ENCODE assay signal across 10 mouse cellular contexts in the genomic region with DNA sequence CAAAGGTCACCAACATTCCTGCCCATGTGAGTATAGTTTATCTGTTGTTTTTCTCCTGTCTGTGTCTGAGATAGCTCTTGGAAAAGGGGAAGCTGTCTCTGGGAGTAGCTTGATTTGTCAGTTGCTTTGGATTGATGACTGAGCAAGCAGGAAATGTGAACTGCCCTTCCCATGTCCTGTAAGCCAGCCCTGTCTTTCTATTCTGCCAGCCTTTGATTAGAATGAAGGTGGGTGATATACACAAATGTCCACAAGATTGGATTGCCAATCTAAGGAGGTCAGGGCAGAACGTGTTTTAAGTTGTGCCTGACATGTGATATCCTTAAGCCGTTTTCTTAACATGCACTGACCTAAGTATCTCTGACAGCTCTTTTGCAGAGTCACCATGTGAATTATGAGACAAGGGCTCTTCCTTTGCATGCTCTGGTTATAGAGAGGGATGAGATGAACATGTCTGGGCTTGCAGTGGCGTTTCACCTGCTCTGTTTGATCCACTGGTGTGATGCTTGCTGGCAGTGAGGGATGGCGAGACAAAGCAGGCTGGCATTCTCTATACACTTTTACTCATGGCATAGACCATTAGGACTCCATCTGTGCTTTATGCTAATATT.
DNase-seq lines count a peak whose midpoint lies in the region; ATAC-seq and TF ChIP-seq lines count a peak whose summit lies in the region.
"Had no signal": no experiment of that assay in that cellular context is flagged by ENCODE, and none has a peak within 500 bp of the region (broad histone marks: within the 10 kb centered on the region; RNA-seq: fewer than 3 reads in every experiment).

No protein-coding gene starts in this region.

- 0 out of 2 replicates have a peak, but pooled peaks have one; percentile 39 for ATAC-seq in heart, embryonic 11.5 days (replicated peaks; ENCODE audit: insufficient number of reproducible peaks, low FRiP score, low TSS enrichment)
- peak; percentile 57; the same call in 1 of the 2 replicates for ATAC-seq in midbrain, embryonic 13.5 days
- no peak for ATAC-seq in midbrain, postnatal 0 days (ENCODE audit: low FRiP score)
- ATAC-seq in hematopoietic stem cell, adult 5-6 weeks (replicated peaks in 1 of 2; ENCODE audit: insufficient read depth in 1 of 2, low FRiP score in 2 of 2, low TSS enrichment in 1 of 2, low read depth in 1 of 2, poor library complexity in 2 of 2, severe bottlenecking in 2 of 2): peak; percentile 37 to 40; a peak in 3 of 4 replicates
- no peak for ATAC-seq in neural tube, embryonic 13.5 days (ENCODE audit: low read depth)

- no peaks in the 10 kb centered on the region for H3K27me3 ChIP-seq in heart, embryonic 11.5 days (ENCODE audit: control insufficient read depth, insufficient read depth, low read length)
- no peaks in the 10 kb centered on the region for H3K27me3 ChIP-seq in midbrain, embryonic 13.5 days
- H3K27me3 ChIP-seq in midbrain, postnatal 0 days (ENCODE audit: insufficient read depth, low read length): no peaks in the 10 kb centered on the region
- H3K27me3 ChIP-seq in neural tube, embryonic 13.5 days: no peaks in the 10 kb centered on the region
- H3K27me3 ChIP-seq: embryonic facial prominence, embryonic 15.5 days; limb, embryonic 13.5 days had no signal

- 49% methylated on average over 4 of the region's 4 CpGs for WGBS in heart, embryonic 11.5 days (ENCODE audit: insufficient replicate concordance)
- 64% methylated on average over 4 of the region's 4 CpGs for WGBS in midbrain, embryonic 13.5 days
- 55% methylated on average over 4 of the region's 4 CpGs for WGBS in midbrain, postnatal 0 days
- WGBS in neural tube, embryonic 13.5 days: 66% methylated on average over 4 of the region's 4 CpGs

- no peak overlapping the region for H3K9ac ChIP-seq in heart, embryonic 11.5 days (ENCODE audit: low read depth, low read length)
- no peak overlapping the region for H3K9ac ChIP-seq in midbrain, embryonic 13.5 days (replicated peaks)
- no peak overlapping the region for H3K9ac ChIP-seq in midbrain, postnatal 0 days (replicated peaks; ENCODE audit: low read length, poor library complexity, severe bottlenecking)
- no peak overlapping the region for H3K9ac ChIP-seq in neural tube, embryonic 13.5 days
- H3K9ac ChIP-seq: embryonic facial prominence, embryonic 15.5 days; limb, embryonic 13.5 days had no signal

- H3K4me3 ChIP-seq in heart, embryonic 11.5 days (ENCODE audit: low read depth, low read length): no peak overlapping the region
- no peak overlapping the region for H3K4me3 ChIP-seq in midbrain, embryonic 13.5 days (replicated peaks)
- no peak overlapping the region for H3K4me3 ChIP-seq in midbrain, postnatal 0 days (ENCODE audit: low read depth, low read length)
- H3K4me3 ChIP-seq in neural tube, embryonic 13.5 days: no peak overlapping the region
- H3K4me3 ChIP-seq: embryonic facial prominence, embryonic 15.5 days; limb, embryonic 13.5 days had no signal

- peaks cover 21% of the 10 kb centered on the region for H3K4me1 ChIP-seq in heart, embryonic 11.5 days (ENCODE audit: control insufficient read depth, insufficient read depth, low read length)
- H3K4me1 ChIP-seq in midbrain, embryonic 13.5 days (replicated peaks): peaks cover 11% of the 10 kb centered on the region; the same call in 1 of the 2 replicates
- peaks cover 7% of the 10 kb centered on the region; the same call in 1 of the 2 replicates for H3K4me1 ChIP-seq in midbrain, postnatal 0 days (ENCODE audit: insufficient read depth, low read length)
- H3K4me1 ChIP-seq in neural tube, embryonic 13.5 days (replicated peaks): peaks cover 19% of the 10 kb centered on the region
- H3K4me1 ChIP-seq: embryonic facial prominence, embryonic 15.5 days; limb, embryonic 13.5 days had no signal

- H3K9me3 ChIP-seq in heart, embryonic 11.5 days (replicated peaks; ENCODE audit: control insufficient read depth, low read length): 0 out of 2 replicates have a peak, but pooled peaks cover 2% of the 10 kb centered on the region
- no peaks in the 10 kb centered on the region for H3K9me3 ChIP-seq in midbrain, embryonic 13.5 days
- no peaks in the 10 kb centered on the region for H3K9me3 ChIP-seq in midbrain, postnatal 0 days (ENCODE audit: low read length)
- no peaks in the 10 kb centered on the region for H3K9me3 ChIP-seq in neural tube, embryonic 13.5 days
- H3K9me3 ChIP-seq: embryonic facial prominence, embryonic 15.5 days; limb, embryonic 13.5 days had no signal

- intact Hi-C loops in heart, postnatal 36 days (cut with DNase I): no loop called here

- TF ChIP-seq CTCF in midbrain, postnatal 0 days (IDR thresholded peaks at IDR 0.05): no peak

- H3K27ac ChIP-seq in heart, embryonic 11.5 days (ENCODE audit: low read depth, low read length): no peak overlapping the region
- H3K27ac ChIP-seq in midbrain, embryonic 13.5 days: 0 out of 2 replicates have a peak overlapping the region, but pooled peaks have one; percentile 12
- no peak overlapping the region; the same call in 1 of the 2 replicates for H3K27ac ChIP-seq in midbrain, postnatal 0 days (ENCODE audit: low read depth, low read length)
- peak overlapping the region; percentile 39 for H3K27ac ChIP-seq in neural tube, embryonic 13.5 days (replicated peaks)
- H3K27ac ChIP-seq: embryonic facial prominence, embryonic 15.5 days; limb, embryonic 13.5 days had no signal

- no peak for DNase-seq in heart, postnatal 36 days
- no peak for DNase-seq in midbrain, postnatal 0 days (ENCODE audit: low spot score)
- no peak for DNase-seq in urinary bladder, adult 2 months (ENCODE audit: low spot score)
- no peak for DNase-seq in urinary bladder, postnatal 25 days (ENCODE audit: low spot score)

- H3K4me2 ChIP-seq in heart, embryonic 11.5 days: no peak overlapping the region
- H3K4me2 ChIP-seq in midbrain, embryonic 13.5 days (replicated peaks): no peak overlapping the region
- H3K4me2 ChIP-seq in midbrain, postnatal 0 days (ENCODE audit: low read depth, low read length, poor library complexity, severe bottlenecking): no peak overlapping the region
- H3K4me2 ChIP-seq in neural tube, embryonic 13.5 days: no peak overlapping the region
- H3K4me2 ChIP-seq: embryonic facial prominence, embryonic 15.5 days; limb, embryonic 13.5 days had no signal

- H3K36me3 ChIP-seq in heart, embryonic 11.5 days (ENCODE audit: control insufficient read depth, insufficient read depth, low read length): no peaks in the 10 kb centered on the region
- H3K36me3 ChIP-seq in midbrain, embryonic 13.5 days: no peaks in the 10 kb centered on the region
- no peaks in the 10 kb centered on the region for H3K36me3 ChIP-seq in midbrain, postnatal 0 days (ENCODE audit: insufficient read depth, low read length)
- H3K36me3 ChIP-seq in neural tube, embryonic 13.5 days: no peaks in the 10 kb centered on the region
- H3K36me3 ChIP-seq: embryonic facial prominence, embryonic 15.5 days; limb, embryonic 13.5 days had no signal

Comparison
In these comparisons a context has a peak if more than half of its experiments do, and no peak if none do; other contexts are left out.
1. ATAC-seq: peak in heart, embryonic 11.5 days (single experiment), midbrain, embryonic 13.5 days (single experiment) and hematopoietic stem cell, adult 5-6 weeks (2 of 2); none in midbrain, postnatal 0 days (single experiment) and neural tube, embryonic 13.5 days (single experiment).
2. H3K27ac ChIP-seq: peak in midbrain, embryonic 13.5 days (single experiment) and neural tube, embryonic 13.5 days (single experiment); none in heart, embryonic 11.5 days (single experiment) and midbrain, postnatal 0 days (single experiment).